Mouse (Mus musculus) monocyte, adult 2 months (primary cell): ENCODE results near the gene Spire2.
A peak's percentile ranks its signal among the peaks of the same experiment; 100 is the strongest.

Source experiments
- DNase-seq, 2 experiments: peaks; one replicate each; pipeline ENCODE4 v3.0.0; 2022; ENCODE audit warnings: low spot score in 2 of 2, low read depth in 1 of 2

Gene Spire2

GRCm38 (mm10) chr8:123332262-123333090 is at the start of gene Spire2:
TSS of gene Spire2 (plus strand) at chr8:123332713.
- DNase-seq, result peak in 1 of 2 experiments; percentile 37

- DNase-seq, result peak in 1 of 2 experiments; percentile 24
These were observed 49.5 kb upstream of the Spire2 start for GRCm38 (mm10) chr8:123282994-123283393.

- no peak for DNase-seq
These were observed 48.5 kb upstream of the Spire2 start for GRCm38 (mm10) chr8:123283991-123284390.

GRCm38 (mm10) chr8:123284493-123284892 is 48.0 kb upstream of the Spire2 start:
- DNase-seq, result no peak

GRCm38 (mm10) chr8:123287362-123287761 is 45.2 kb upstream of the Spire2 start:
- no peak for DNase-seq

- DNase-seq, result peak in 1 of 2 experiments; percentile 18
These were observed 42.3 kb upstream of the Spire2 start for GRCm38 (mm10) chr8:123290166-123290565.

GRCm38 (mm10) chr8:123290679-123291078 is 41.8 kb upstream of the Spire2 start:
- DNase-seq, result no peak

GRCm38 (mm10) chr8:123291716-123292115 is 40.8 kb upstream of the Spire2 start:
- DNase-seq, result no peak

GRCm38 (mm10) chr8:123292281-123292680 is 40.2 kb upstream of the Spire2 start:
- DNase-seq, result no peak

GRCm38 (mm10) chr8:123292785-123293184 is 39.7 kb upstream of the Spire2 start:
- no peak for DNase-seq

- no peak for DNase-seq
These were observed 34.2 kb upstream of the Spire2 start for GRCm38 (mm10) chr8:123298301-123298700.

GRCm38 (mm10) chr8:123308738-123309137 is 23.8 kb upstream of the Spire2 start:
- no peak for DNase-seq

- DNase-seq, result no peak
These were observed 14.6 kb upstream of the Spire2 start for GRCm38 (mm10) chr8:123317781-123318466.

- DNase-seq, result peak; percentile 81 to 82
These were observed 14.0 kb upstream of the Spire2 start, which contains the start of gene Fanca for GRCm38 (mm10) chr8:123318467-123318911. TSS of gene Fanca (minus strand) at chr8:123318576.

GRCm38 (mm10) chr8:123319522-123320164 is 12.9 kb upstream of the Spire2 start:
- DNase-seq, result no peak

- no peak for DNase-seq
These were observed 4.0 kb upstream of the Spire2 start for GRCm38 (mm10) chr8:123328552-123328951.

- no peak for DNase-seq
These were observed 3.2 kb upstream of the Spire2 start for GRCm38 (mm10) chr8:123329350-123329749.

- DNase-seq, result no peak
These were observed 2.6 kb upstream of the Spire2 start for GRCm38 (mm10) chr8:123329961-123330360.

- DNase-seq, result no peak
These were observed 1.8 kb upstream of the Spire2 start for GRCm38 (mm10) chr8:123330701-123331100.

GRCm38 (mm10) chr8:123331301-123331700 is 1.2 kb upstream of the Spire2 start:
- no peak for DNase-seq

GRCm38 (mm10) chr8:123331810-123332209 is 703 bp upstream of the Spire2 start:
- DNase-seq, result no peak
